Mouse (Mus musculus): Measurements from ENCODE around the gene Ryr2.

DNA sequence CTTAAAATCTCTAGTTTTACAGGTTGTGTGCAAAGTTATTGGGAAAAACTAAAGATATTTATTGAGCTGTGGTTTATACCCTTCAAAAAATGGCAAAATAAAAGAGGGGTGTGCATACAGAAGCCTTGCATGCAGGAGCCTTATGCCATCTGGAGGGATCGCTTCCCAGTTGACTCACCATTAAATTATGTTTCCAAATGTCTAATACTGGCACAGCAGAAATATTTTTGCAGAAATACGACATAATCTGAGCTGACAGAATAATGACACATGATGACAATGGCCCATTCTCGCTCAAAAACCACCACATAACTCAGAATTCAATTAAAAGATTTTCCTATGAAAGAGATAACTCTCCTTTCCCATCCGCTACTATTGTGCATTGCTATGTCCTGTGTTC is 77.4 kb downstream of the Ryr2 start:
- TF ChIP-seq POLR2A (IDR thresholded peaks at IDR 0.05; ENCODE audit: low read depth, low read length) = no peak
- TF ChIP-seq TCF12 (IDR thresholded peaks at IDR 0.05; ENCODE audit: low read depth, low read length) = no peak
- TF ChIP-seq ZMIZ1 (IDR thresholded peaks at IDR 0.05; ENCODE audit: low read depth, low read length) = no peak

All from CH12.LX (cell line).